Mouse (Mus musculus) kidney, postnatal 10 days (tissue): Measurements from ENCODE around the gene Naga.
"Not testable (repeated sequence)": the region's sequence is repeated elsewhere in the genome, so short reads cannot be mapped to it uniquely, and the experiment has no call there.

ENCODE experiments used
- DNase-seq: peaks from one replicate; pipeline ENCODE4 v3.0.0; 2021; ENCODE audit warnings: mixed read lengths

Naga gene

GRCm38 (mm10) chr15:82338593-82339112 is at the start of gene Naga, which contains the start of the genes Pheta2 and Smdt1:
TSS of gene Naga (minus strand) at chr15:82338925.
TSS of gene Pheta2 (plus strand) at chr15:82338942.
TSS of gene Smdt1 (plus strand) at chr15:82338959.
- DNase-seq, result peak; percentile 98

GRCm38 (mm10) chr15:82385729-82386128 is 47.0 kb upstream of the Naga start:
- DNase-seq, result no peak

DNA sequence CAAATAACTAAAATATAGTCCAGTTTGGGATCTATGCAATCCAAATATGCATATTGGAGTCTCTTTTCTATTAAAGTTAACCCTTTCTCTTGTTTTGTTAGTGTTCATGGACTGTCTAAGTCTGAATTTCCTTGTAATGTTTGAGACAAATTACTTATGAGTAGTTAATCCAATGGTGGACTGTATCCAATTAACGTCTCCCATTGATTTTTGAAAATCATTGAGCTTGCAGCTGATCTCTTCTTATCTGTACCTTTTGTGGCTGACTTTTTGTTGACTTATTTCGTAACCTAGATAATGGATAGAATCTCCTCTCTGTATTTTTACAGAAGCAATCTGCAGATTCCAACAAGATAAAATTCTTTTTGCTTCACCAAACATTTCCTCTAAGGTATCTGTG is 43.7 kb upstream of the Naga start:
- DNase-seq, result no peak

- no peak for DNase-seq
Measured at GRCm38 (mm10) chr15:82380714-82381062, 42.0 kb upstream of the Naga start.

- DNase-seq, result peak; percentile 79
Measured at GRCm38 (mm10) chr15:82379871-82380713, 41.4 kb upstream of the Naga start, which contains the start of gene Cyp2d22. TSS of gene Cyp2d22 (minus strand) at chr15:82380260.

GRCm38 (mm10) chr15:82379511-82379870 is 40.8 kb upstream of the Naga start:
- no peak for DNase-seq

DNA sequence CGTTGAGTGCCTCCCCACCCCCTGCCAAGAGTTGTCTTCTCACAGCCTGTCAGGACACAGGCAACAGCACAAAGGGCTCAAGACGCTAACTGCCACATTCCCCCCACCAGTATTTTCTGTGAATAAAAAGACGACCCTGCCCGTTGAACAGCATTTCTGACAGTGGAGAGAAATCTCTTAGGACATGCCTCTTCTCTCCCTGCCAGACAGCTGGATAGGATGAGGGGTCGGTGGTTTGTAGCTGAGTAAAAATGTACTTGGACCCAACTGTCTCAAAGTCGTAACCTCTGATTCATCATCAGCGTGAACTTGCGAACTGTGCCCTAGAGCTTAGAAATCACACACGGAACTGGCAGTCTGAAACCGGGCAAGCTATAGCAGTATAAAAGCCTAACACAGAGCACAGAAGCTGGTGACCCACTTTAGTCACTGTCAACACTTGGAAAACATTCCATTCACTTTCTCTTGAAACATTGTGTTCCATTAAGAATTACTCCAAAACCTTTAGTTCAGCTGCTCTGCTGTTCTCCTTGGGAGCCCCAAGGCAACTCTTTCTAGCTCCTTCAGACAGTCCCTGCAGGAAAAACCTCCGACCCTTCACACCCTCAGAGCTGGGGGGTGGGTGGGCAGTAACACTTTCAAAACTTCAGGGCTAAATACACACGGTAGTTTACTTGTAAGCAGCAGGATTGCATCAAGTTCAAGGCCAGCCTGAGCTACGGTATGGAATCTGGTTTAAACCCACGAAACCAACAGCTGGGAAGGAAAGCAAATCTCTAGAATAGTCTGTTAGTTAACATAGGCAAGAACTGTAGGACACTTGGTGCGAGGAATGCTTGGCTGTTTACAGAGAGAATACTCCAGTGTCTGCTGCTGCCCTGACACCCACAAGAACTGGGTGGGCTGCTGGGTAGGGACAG is 39.8 kb upstream of the Naga start:
- DNase-seq, result peak; percentile 23

GRCm38 (mm10) chr15:82377701-82378100 is 39.0 kb upstream of the Naga start:
- DNase-seq, result peak; percentile 7

GRCm38 (mm10) chr15:82376393-82377138 is 37.8 kb upstream of the Naga start:
- peak; percentile 74 for DNase-seq

- DNase-seq, result no peak
Measured at GRCm38 (mm10) chr15:82375855-82376254, 37.1 kb upstream of the Naga start.

DNA sequence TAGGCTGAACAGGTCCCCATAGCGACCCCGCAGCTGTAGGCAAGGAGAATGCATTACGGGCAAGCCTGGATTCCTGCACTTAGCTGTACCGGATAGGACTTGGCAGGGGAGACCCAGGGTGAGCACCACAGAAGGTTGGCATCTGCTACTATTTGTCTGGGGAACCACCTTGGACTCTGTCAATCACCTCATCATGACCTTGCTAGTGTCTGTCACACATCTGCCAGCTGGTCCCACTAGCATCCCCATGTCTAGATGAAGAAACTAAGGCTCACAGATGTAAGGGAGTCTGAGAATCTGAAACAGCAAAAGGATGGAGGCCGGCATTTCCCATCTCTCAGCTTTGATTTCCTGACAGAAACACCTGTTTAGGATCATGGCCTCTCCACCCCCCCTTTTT is 35.7 kb upstream of the Naga start:
- DNase-seq, result no peak

- DNase-seq, result peak; percentile 6
Measured at GRCm38 (mm10) chr15:82372991-82373390, 34.3 kb upstream of the Naga start.

DNA sequence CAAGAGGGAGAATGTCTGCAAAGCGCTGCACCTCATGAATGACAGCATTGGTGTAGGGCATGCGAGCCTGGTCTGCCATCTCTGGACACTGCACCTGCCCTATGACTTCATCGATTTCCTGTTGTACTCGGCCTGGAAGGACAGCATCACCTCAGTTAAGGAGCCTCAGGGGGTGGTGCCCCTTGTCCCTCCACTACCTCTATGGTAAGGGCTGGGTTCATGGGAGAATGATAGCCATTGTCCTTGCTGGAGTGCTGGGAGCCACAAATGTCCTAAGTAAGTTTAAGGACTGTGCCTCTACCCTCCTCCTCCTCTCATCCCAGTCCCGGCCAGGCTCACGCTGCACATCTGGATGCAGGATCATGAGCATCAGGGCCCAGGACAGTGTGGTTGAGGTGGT is 33.7 kb upstream of the Naga start:
- DNase-seq, result peak; percentile 3

DNA sequence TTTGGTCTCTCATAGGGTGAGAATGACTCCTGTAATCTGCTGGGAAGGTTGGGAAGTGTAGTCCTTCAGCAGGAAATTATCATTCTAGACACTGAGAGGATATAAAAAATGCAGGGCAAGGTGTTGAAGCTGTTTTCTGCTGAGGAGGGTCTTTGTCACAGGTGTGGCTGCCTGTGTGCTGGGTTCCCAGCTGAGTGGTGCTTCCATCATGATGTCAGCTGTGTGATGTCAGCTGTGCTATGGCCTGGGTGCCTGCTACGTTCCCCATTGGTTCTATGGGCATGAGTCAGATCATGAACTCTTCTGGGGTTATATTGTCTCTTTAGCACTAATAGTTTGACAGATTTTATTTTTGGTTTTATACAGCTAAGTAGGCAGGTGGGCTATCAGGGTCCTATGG is 30.1 kb upstream of the Naga start:
- no peak for DNase-seq

DNA sequence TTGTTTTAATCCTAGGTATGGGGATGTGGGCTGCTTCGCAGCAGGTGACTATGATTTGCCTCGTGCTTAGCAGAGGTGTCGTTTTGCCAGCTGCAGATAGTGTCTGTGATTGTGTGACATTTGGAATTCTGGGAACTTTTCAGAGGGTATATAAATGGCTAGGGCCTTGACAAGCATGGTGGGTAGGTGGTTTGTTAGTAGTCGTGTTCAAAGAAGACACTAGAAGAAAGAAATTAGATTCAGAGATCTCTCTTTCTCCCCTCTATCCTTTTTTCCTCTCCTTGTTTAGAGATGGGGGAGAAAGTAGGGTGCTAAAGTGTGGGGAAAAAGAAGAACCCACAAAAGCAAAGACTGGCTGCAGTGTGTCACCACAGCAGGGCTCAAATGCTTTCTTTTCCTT is 29.4 kb upstream of the Naga start:
- no peak for DNase-seq

DNA sequence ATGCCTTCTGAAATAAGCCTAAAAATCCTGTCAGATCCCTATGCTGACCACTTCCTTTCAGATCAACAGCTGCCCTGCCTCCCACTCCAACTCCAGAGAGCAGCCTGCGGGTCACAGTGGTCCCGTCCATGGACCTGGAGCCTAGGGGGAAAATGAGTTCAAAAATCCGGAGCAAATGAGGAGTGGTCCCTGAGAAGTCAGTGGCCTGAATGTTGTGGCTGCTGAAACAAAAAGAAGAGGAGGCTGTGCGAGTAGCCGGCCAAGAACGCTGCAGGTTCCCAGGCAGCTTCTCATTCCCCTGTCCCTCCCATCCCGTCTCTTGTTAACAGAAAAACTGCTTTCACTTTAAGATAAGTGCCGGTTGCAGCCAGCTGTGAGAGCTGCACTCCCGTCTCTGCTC is 25.8 kb upstream of the Naga start:
- not testable (repeated sequence) for DNase-seq

GRCm38 (mm10) chr15:82363801-82364200 is 25.1 kb upstream of the Naga start:
- not testable (repeated sequence) for DNase-seq

DNA sequence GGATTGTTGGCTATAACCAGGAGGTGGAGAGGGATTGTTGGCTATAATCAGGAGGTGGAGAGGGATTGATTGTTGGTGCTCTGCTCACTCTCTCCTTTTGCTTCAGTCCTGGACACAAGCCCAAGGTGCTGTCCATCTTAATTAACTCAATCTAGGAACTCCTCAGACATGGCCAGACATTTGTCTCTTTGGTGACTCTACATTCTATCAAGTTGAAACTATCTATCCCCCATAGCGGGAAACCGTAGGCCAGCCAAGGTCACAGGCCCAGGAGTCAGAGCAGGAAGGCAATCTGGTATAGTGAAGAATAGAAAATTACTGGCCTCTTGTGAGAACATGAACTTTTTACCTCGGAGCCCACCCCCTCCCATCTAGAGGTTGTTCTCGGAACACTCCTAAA is 23.5 kb upstream of the Naga start:
- DNase-seq, result peak; percentile 34

DNA sequence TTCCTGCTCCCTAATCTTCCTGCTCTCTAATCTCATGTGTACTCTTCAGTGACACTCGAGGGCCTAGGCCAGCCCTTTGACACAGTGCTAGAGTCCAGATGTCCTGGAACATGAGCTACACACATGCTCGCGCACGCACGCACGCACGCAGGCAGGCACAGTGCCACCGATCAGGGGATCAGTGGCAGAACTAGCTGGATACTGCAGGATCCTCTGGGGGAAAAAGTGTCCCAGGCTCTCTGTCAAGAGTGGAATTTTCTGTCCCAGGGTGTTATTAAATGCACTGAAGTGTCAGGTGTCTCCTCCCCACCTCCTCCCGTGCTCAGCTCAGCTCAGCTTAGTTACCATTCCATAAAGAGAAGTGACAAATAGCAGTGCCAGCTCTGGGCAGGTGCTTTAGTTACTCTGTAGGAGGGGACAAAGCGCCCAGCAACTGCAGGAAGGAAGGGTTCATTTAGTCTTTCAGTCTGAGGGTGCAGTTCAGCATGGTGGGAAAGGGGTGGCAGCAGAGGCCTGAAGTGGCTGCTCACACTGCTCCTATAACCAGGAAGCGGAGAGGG is 22.8 kb upstream of the Naga start:
- peak; percentile 58 for DNase-seq

- DNase-seq, result peak; percentile 49
Measured at GRCm38 (mm10) chr15:82358431-82359260, 19.9 kb upstream of the Naga start.
